Mouse (Mus musculus) ES-E14 (cell line): ENCODE data around the gene Lsg1.

Experiments
- MAFK ChIP-seq: IDR thresholded peaks from 2 replicates; pipeline ENCODE4 v1.6.1; 2014; ENCODE audit warnings: mild to moderate bottlenecking, low read depth, low read length, inconsistent platforms; ENCODE audit not compliant: insufficient read depth
- ZC3H11A ChIP-seq: IDR thresholded peaks from 2 replicates; pipeline ENCODE4 v1.6.1; 2012; ENCODE audit warnings: low read depth, mild to moderate bottlenecking, inconsistent platforms, low read length, borderline replicate concordance
- ZNF384 ChIP-seq: IDR thresholded peaks from 2 replicates; pipeline ENCODE4 v1.6.1; 2012; ENCODE audit warnings: low read depth, low read length, inconsistent platforms

DNA sequence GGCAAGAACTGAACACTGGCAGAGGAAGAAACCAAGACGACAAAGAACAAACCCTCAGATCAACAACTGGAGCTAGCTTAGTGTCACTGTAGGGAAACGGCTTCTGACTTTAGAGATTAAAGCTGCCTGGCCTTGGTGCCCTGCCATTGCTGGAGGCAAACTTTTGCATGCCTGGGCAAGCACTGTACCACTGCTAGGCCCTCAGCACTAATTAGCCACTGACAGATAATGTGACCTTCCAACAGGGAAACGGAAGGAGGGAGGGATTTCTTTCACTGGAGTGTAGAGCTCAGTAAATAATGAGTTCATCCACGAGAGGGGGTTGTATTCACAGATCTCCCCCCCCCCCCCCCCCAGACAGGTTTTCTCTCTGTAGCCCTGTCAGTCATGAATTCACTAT lies 15.2 kb downstream of the Lsg1 start:
- TF ChIP-seq ZC3H11A (no peak), ZNF384 (no peak), MAFK (no peak)
